10 mouse cellular contexts compared by ENCODE assay signal in genomic region chr6:41622661-41623060, GRCm38 (mm10). TPM values are rescaled to one million over a fixed set of nuclear protein-coding genes. Genes with fewer than 3 reads are reported as not detected.
DNase-seq lines count a peak whose midpoint lies in the region; ATAC-seq and TF ChIP-seq lines count a peak whose summit lies in the region.
"Had no signal": no experiment of that assay in that cellular context is flagged by ENCODE, and none has a peak within 500 bp of the region (broad histone marks: within the 10 kb centered on the region; RNA-seq: fewer than 3 reads in every experiment).

No protein-coding gene starts in this region.

- WGBS in liver, embryonic 11.5 days = 67% methylated on average over 9 of the region's 9 CpGs

- DNase-seq in embryo, embryonic 10.5 days (ENCODE audit: low spot score) = peak; percentile 22
- DNase-seq in embryo, embryonic 9.5 days (ENCODE audit: extremely low spot score) = no peak
- DNase-seq in liver = peak; percentile 53
- DNase-seq in liver, embryonic 11.5 days (ENCODE audit: low spot score) = no peak
- no peak for DNase-seq in ovary, adult 18-20 months (ENCODE audit: low spot score)
- no peak for DNase-seq in urinary bladder, adult 2 months (ENCODE audit: low spot score)

- no peaks in the 10 kb centered on the region for H3K9me3 ChIP-seq in liver, embryonic 11.5 days (ENCODE audit: control insufficient read depth, low read length)
- H3K9me3 ChIP-seq in megakaryocyte, embryonic 14.5 days = no peaks in the 10 kb centered on the region
- H3K9me3 ChIP-seq: heart, embryonic 15.5 days; neural tube, embryonic 12.5 days had no signal

- TF ChIP-seq POLR2A in embryonic fibroblast, embryonic 13.5 days (IDR thresholded peaks at IDR 0.05; ENCODE audit: low read depth, low read length) = no peak

- TF ChIP-seq CTCF in embryonic fibroblast, embryonic 13.5 days (IDR thresholded peaks at IDR 0.05; ENCODE audit: borderline replicate concordance, insufficient read depth, low read length) = peak; percentile 25; the same call in 1 of the 2 replicates

- H3K4me2 ChIP-seq in liver, embryonic 11.5 days = no peak overlapping the region
- H3K4me2 ChIP-seq: heart, embryonic 15.5 days; neural tube, embryonic 12.5 days had no signal

- no peak overlapping the region for H3K9ac ChIP-seq in liver, embryonic 11.5 days (ENCODE audit: low read depth, low read length)
- H3K9ac ChIP-seq: heart, embryonic 15.5 days; neural tube, embryonic 12.5 days had no signal

- no peaks in the 10 kb centered on the region for H3K27me3 ChIP-seq in liver, embryonic 11.5 days (replicated peaks; ENCODE audit: control insufficient read depth, insufficient read depth, low read length)
- peaks cover 5% of the 10 kb centered on the region for H3K27me3 ChIP-seq in megakaryocyte, embryonic 14.5 days (replicated peaks)
- H3K27me3 ChIP-seq: heart, embryonic 15.5 days; neural tube, embryonic 12.5 days had no signal

- H3K4me3 ChIP-seq in liver, embryonic 11.5 days (ENCODE audit: low read depth, low read length) = no peak overlapping the region
- H3K4me3 ChIP-seq in embryonic fibroblast, embryonic 13.5 days (ENCODE audit: insufficient read depth, low read length) = no peak overlapping the region
- peak overlapping the region; percentile 51 for H3K4me3 ChIP-seq in megakaryocyte, embryonic 14.5 days (replicated peaks)
- H3K4me3 ChIP-seq: heart, embryonic 15.5 days; neural tube, embryonic 12.5 days had no signal

- no peak overlapping the region for H3K27ac ChIP-seq in liver, embryonic 11.5 days (ENCODE audit: low read depth, low read length)
- H3K27ac ChIP-seq in embryonic fibroblast, embryonic 13.5 days (ENCODE audit: insufficient read depth, low read length) = no peak overlapping the region
- H3K27ac ChIP-seq: heart, embryonic 15.5 days; neural tube, embryonic 12.5 days had no signal

- no peaks in the 10 kb centered on the region for H3K4me1 ChIP-seq in liver, embryonic 11.5 days (replicated peaks; ENCODE audit: control insufficient read depth, insufficient read depth, low read length)
- no peaks in the 10 kb centered on the region for H3K4me1 ChIP-seq in embryonic fibroblast, embryonic 13.5 days (ENCODE audit: control insufficient read depth, insufficient read depth, low read length)
- H3K4me1 ChIP-seq in megakaryocyte, embryonic 14.5 days = peaks cover 7% of the 10 kb centered on the region
- H3K4me1 ChIP-seq: heart, embryonic 15.5 days; neural tube, embryonic 12.5 days had no signal

- no peaks in the 10 kb centered on the region for H3K36me3 ChIP-seq in liver, embryonic 11.5 days (ENCODE audit: control insufficient read depth, insufficient read depth, low read length)
- no peaks in the 10 kb centered on the region for H3K36me3 ChIP-seq in megakaryocyte, embryonic 14.5 days (replicated peaks; ENCODE audit: low read length)
- H3K36me3 ChIP-seq: heart, embryonic 15.5 days had no signal

- no peak; the same call in 1 of the 2 replicates for ATAC-seq in liver, embryonic 11.5 days (replicated peaks; ENCODE audit: low FRiP score)

RNA-seq across cellular contexts. Expression of gene Trpv6, which starts 13.5 kb away (rescaled TPM):
- 0.07 and 0.27 TPM in 2 replicates for polyA plus RNA-seq in liver, embryonic 11.5 days (2014; fragmentation: Nextera tagmentation; extraction: Ambion mirVana)
- polyA plus RNA-seq in embryonic fibroblast, embryonic 13.5 days (2011; ENCODE audit: insufficient read length, low read depth, missing spikeins) = not detected in 2 replicates
- polyA plus RNA-seq in megakaryocyte, embryonic 14.5 days (2012; ENCODE audit: insufficient read depth, low replicate concordance) = not detected in 2 replicates
- 0.15 and 0.22 TPM in 2 replicates for polyA plus RNA-seq in urinary bladder, adult 2 months (2012; rRNA removed)
- polyA plus RNA-seq: heart, embryonic 15.5 days had no signal

RNA-seq across cellular contexts. Expression of gene Ephb6, which starts 17.4 kb away (rescaled TPM):
- 5.7 and 6.3 TPM in 2 replicates for polyA plus RNA-seq in liver, embryonic 11.5 days (2014; fragmentation: Nextera tagmentation; extraction: Ambion mirVana)
- polyA plus RNA-seq in embryonic fibroblast, embryonic 13.5 days (2011; ENCODE audit: insufficient read length, low read depth, missing spikeins) = 3.1 and 5.6 TPM in 2 replicates
- 1.9 and 7.7 TPM in 2 replicates for polyA plus RNA-seq in megakaryocyte, embryonic 14.5 days (2012; ENCODE audit: insufficient read depth, low replicate concordance)
- 10.7 and 11.2 TPM in 2 replicates for polyA plus RNA-seq in urinary bladder, adult 2 months (2012; rRNA removed)

RNA-seq across cellular contexts. Expression of gene Trpv5, which starts 57.9 kb away (rescaled TPM):
- polyA plus RNA-seq in liver, embryonic 11.5 days (2014; fragmentation: Nextera tagmentation; extraction: Ambion mirVana) = 0.07 TPM in 1 of 2 replicates, not detected in the other
- polyA plus RNA-seq in embryonic fibroblast, embryonic 13.5 days (2011; ENCODE audit: insufficient read length, low read depth, missing spikeins) = not detected in 2 replicates
- polyA plus RNA-seq in megakaryocyte, embryonic 14.5 days (2012; ENCODE audit: insufficient read depth, low replicate concordance) = not detected in 2 replicates
- not detected in 2 replicates for polyA plus RNA-seq in urinary bladder, adult 2 months (2012; rRNA removed)
- polyA plus RNA-seq: heart, embryonic 15.5 days; neural tube, embryonic 12.5 days had no signal

Comparison
In these comparisons a context has a peak if more than half of its experiments do, and no peak if none do; other contexts are left out.
1. DNase-seq: peak in embryo, embryonic 10.5 days (single experiment) and liver (single experiment); none in embryo, embryonic 9.5 days (single experiment), liver, embryonic 11.5 days (single experiment), ovary, adult 18-20 months (single experiment) and urinary bladder, adult 2 months (single experiment).